Mouse (Mus musculus) lung, postnatal 0 days (tissue): ENCODE measurements at regions not wholly inside any gene's neighbourhood (a gene's known extent, or its start where the extent isn't known, plus 50 kb on each side); places are given as distances from the start of the nearest gene placed in this dataset.

Experiments used
- ATAC-seq: fragments of 200-750 bp; cut with Nextera tagmentation; 2 replicates; pipeline ENCODE4 v1.8.0; 2017; ENCODE audit warnings: moderate library complexity
- DNase-seq: peaks from one replicate; pipeline ENCODE4 v3.0.0-alpha.2; 2016; ENCODE audit warnings: low spot score
- H3K27ac ChIP-seq: fragments of 300-500 bp; sonication (generic); 2 replicates; pipeline ENCODE4 v1.5.1; 2014; ENCODE audit warnings: antibody characterized with exemption, mild to moderate bottlenecking, low read length, mixed read lengths
- H3K27me3 ChIP-seq: fragments of 300-500 bp; sonication (generic); replicated peaks from 2 replicates; pipeline ENCODE4 v1.6.1; 2014; ENCODE audit warnings: low read length, mixed read lengths; ENCODE audit not compliant: insufficient read depth
- H3K36me3 ChIP-seq: fragments of 300-500 bp; sonication (generic); 2 replicates; pipeline ENCODE4 v1.6.1; 2014; ENCODE audit warnings: low read length, mixed read lengths; ENCODE audit not compliant: insufficient read depth
- H3K4me1 ChIP-seq: fragments of 300-500 bp; sonication (generic); 2 replicates; pipeline ENCODE4 v1.6.1; 2014; ENCODE audit warnings: antibody characterized with exemption, low read depth, low read length, mixed read lengths; ENCODE audit not compliant: insufficient read depth
- H3K4me2 ChIP-seq: fragments of 300-500 bp; sonication (generic); replicated peaks from 2 replicates; pipeline ENCODE4 v1.6.1; 2014; ENCODE audit warnings: low read depth, mild to moderate bottlenecking, low read length, moderate library complexity, mixed read lengths
- H3K4me3 ChIP-seq: fragments of 300-500 bp; sonication (generic); 2 replicates; pipeline ENCODE4 v1.5.1; 2014; ENCODE audit warnings: low read depth, low read length
- H3K9ac ChIP-seq: fragments of 300-500 bp; sonication (generic); replicated peaks from 2 replicates; pipeline ENCODE4 v1.6.1; 2014; ENCODE audit warnings: low read depth, mild to moderate bottlenecking
- H3K9me3 ChIP-seq: fragments of 300-500 bp; sonication (generic); 2 replicates; pipeline ENCODE4 v1.6.1; 2016; ENCODE audit warnings: low read length, mixed read lengths
- CTCF ChIP-seq: IDR thresholded peaks from 2 replicates; pipeline ENCODE4 v1.5.1; 2016; ENCODE audit warnings: antibody characterized with exemption, mild to moderate bottlenecking
- EP300 ChIP-seq: IDR thresholded peaks from 2 replicates; pipeline ENCODE4 v1.6.1; 2016; ENCODE audit warnings: antibody characterized with exemption, mild to moderate bottlenecking, control low read depth
- WGBS: fragments of 180-500 bp; shearing (Covaris S2); extraction: QIAGEN DNeasy Blood & Tissue Kit; methylation state at CpG from one replicate; pipeline ENCODE4 v1.1.7; 2014; 5-methylcytosine and 5-hydroxymethylcytosine counted together

- no peak overlapping the region for H3K4me3 ChIP-seq
- ATAC-seq (no peak), DNase-seq (no peak)
- TF ChIP-seq CTCF = no peak
- TF ChIP-seq EP300 = no peak
- H3K9me3 ChIP-seq = no peaks in the 10 kb centered on the region
- H3K27me3 ChIP-seq = no peaks in the 10 kb centered on the region
- H3K4me1 ChIP-seq = no peaks in the 10 kb centered on the region
- H3K9ac ChIP-seq = no peak overlapping the region
- no peak overlapping the region for H3K4me2 ChIP-seq
- H3K27ac ChIP-seq = no peak overlapping the region
- no peaks in the 10 kb centered on the region for H3K36me3 ChIP-seq
- WGBS = 48% methylated on average over 5 of the region's 5 CpGs
Measured at GRCm38 (mm10) chr2:160082106-160082653, 251.8 kb downstream of the Gm826 start.

- H3K4me2 ChIP-seq = no peak overlapping the region
- 68% methylated on average over 3 of the region's 3 CpGs for WGBS
- ATAC-seq (no peak), DNase-seq (no peak)
- H3K9ac ChIP-seq = no peak overlapping the region
- H3K27ac ChIP-seq = no peak overlapping the region
- H3K36me3 ChIP-seq = no peaks in the 10 kb centered on the region
- no peaks in the 10 kb centered on the region for H3K27me3 ChIP-seq
- H3K4me3 ChIP-seq = no peak overlapping the region
- H3K4me1 ChIP-seq = no peaks in the 10 kb centered on the region
- H3K9me3 ChIP-seq = no peaks in the 10 kb centered on the region
- TF ChIP-seq CTCF (no peak), EP300 (no peak)
Measured at GRCm38 (mm10) chr2:160075694-160076093, 258.3 kb downstream of the Gm826 start.

GRCm38 (mm10) chr2:160070441-160070840, 263.5 kb downstream of the Gm826 start:
- no peaks in the 10 kb centered on the region for H3K36me3 ChIP-seq
- H3K4me2 ChIP-seq = no peak overlapping the region
- H3K27ac ChIP-seq = no peak overlapping the region
- H3K9me3 ChIP-seq = no peaks in the 10 kb centered on the region
- H3K27me3 ChIP-seq = no peaks in the 10 kb centered on the region
- 74% methylated on average over 2 of the region's 2 CpGs for WGBS
- no peak overlapping the region for H3K9ac ChIP-seq
- no peak overlapping the region for H3K4me3 ChIP-seq
- TF ChIP-seq CTCF (no peak), EP300 (no peak)
- peak; percentile 64 for DNase-seq
- no peaks in the 10 kb centered on the region for H3K4me1 ChIP-seq
- ATAC-seq = peak; percentile 50

- Histone ChIP-seq H3K36me3 (no peaks in the 10 kb centered on the region), H3K9ac (no peak overlapping the region), H3K27ac (no peak overlapping the region), H3K4me3 (no peak overlapping the region), H3K4me2 (no peak overlapping the region), H3K27me3 (no peaks in the 10 kb centered on the region), H3K4me1 (no peaks in the 10 kb centered on the region), H3K9me3 (no peaks in the 10 kb centered on the region)
- DNase-seq (no peak), ATAC-seq (no peak)
- WGBS = 71% methylated on average over 4 of the region's 4 CpGs
- TF ChIP-seq EP300 = no peak
- TF ChIP-seq CTCF = no peak
Measured at GRCm38 (mm10) chr2:160068772-160069171, 265.2 kb downstream of the Gm826 start.

- Histone ChIP-seq H3K4me1 (no peaks in the 10 kb centered on the region), H3K27ac (no peak overlapping the region), H3K4me2 (no peak overlapping the region), H3K36me3 (no peaks in the 10 kb centered on the region), H3K27me3 (no peaks in the 10 kb centered on the region), H3K9ac (no peak overlapping the region), H3K4me3 (no peak overlapping the region), H3K9me3 (no peaks in the 10 kb centered on the region)
- 71% methylated on average over 9 of the region's 9 CpGs for WGBS
- TF ChIP-seq CTCF = no peak
- TF ChIP-seq EP300 = no peak
- ATAC-seq = no peak
- peak; percentile 18 for DNase-seq
Measured at GRCm38 (mm10) chr2:160067904-160068303, 266.1 kb downstream of the Gm826 start.

- H3K4me2 ChIP-seq = no peak overlapping the region
- ATAC-seq = peak; percentile 48; the same call in 1 of the 2 replicates
Measured at GRCm38 (mm10) chr2:160066491-160067303, 267.3 kb downstream of the Gm826 start.

More at GRCm38 (mm10) chr2:160066491-160067303, 267.3 kb downstream of the Gm826 start:
- Histone ChIP-seq H3K9ac (no peak overlapping the region), H3K36me3 (no peaks in the 10 kb centered on the region), H3K27me3 (no peaks in the 10 kb centered on the region), H3K4me3 (no peak overlapping the region), H3K9me3 (no peaks in the 10 kb centered on the region), H3K4me1 (no peaks in the 10 kb centered on the region), H3K27ac (no peak overlapping the region)
- TF ChIP-seq CTCF = no peak
- no peak for TF ChIP-seq EP300
- peak; percentile 36 for DNase-seq
- 36% methylated on average over 6 of the region's 6 CpGs for WGBS
